Mouse (Mus musculus) fat pad, adult 2 months (tissue): ENCODE measurements around the gene Arpc5.
"Not testable (repeated sequence)": the region's sequence is repeated elsewhere in the genome, so short reads cannot be mapped to it uniquely, and the experiment has no call there.

Experiments
- DNase-seq: peaks from one replicate; pipeline ENCODE4 v3.0.0-alpha.2; 2011; ENCODE audit warnings: low read depth, low spot score; ENCODE audit errors: extremely low read depth

Arpc5 gene

DNA sequence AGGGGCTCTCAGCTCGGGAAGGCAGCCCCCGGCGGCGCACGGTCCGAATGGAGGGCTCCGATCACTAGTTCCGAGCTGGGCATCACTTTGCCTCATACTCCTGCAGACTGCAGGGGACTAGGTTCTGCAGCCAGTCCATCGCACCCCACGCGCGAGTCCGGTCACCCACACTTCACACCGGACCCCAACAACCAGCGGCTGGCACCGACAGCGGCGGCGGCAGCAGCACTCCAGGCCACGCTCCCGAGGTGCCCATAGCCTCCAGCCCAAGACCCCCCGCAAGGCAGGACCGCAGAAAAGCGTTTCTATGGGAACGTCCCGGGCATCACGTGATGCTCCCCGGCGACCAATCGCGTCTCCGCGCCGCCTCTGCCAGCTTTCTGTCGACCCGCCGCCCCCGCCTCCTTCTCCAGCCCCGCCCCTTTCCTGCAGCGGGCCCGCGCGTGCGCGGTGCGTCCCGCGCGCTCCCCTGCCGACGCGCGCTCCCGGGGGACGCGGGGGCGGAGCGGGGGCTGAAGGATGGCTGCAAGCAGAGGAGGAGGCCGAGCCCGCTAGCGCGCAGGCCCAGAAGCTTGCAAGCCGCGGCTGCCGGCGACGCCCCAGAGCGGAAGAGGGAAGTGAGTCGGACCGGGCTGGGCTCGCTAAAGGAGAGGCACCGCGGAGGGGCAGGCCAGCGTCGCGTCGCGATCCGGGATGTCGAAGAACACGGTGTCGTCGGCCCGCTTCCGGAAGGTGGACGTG lies at the start of gene Arpc5, which contains the start of gene Rgl1:
Gene Arpc5, plus strand, starts transcription at position 511 of the 741 bp plus-strand sequence.
Gene Rgl1, minus strand, starts transcription at position 320 of the 741 bp plus-strand sequence.
- peak; percentile 19 for DNase-seq

GRCm38 (mm10) chr1:152717329-152717728 lies 49.0 kb upstream of the Arpc5 start:
- DNase-seq: no peak

DNA sequence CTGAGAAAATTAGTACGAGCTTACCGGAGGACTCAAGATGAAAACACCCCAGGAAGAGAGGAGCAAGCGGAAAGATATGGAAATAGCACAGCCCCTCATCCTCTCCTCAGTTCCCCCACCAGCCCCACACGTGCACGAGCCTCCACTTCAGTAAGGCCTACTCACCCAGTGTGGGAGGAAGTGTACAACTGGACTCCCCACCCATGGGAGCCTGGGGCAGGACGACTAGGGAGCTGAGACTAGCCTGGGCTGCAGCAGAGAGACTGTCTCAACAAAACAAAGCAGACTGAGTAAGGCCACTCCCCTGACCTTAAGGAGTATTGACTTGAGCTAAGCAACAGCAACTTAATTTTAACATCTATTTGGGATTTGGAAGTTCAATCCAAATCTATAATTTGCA lies 48.1 kb upstream of the Arpc5 start:
- no peak for DNase-seq

- no peak for DNase-seq
Measured at GRCm38 (mm10) chr1:152720969-152721368, 45.4 kb upstream of the Arpc5 start.

- no peak for DNase-seq
Measured at GRCm38 (mm10) chr1:152721535-152722198, 44.7 kb upstream of the Arpc5 start.

DNA sequence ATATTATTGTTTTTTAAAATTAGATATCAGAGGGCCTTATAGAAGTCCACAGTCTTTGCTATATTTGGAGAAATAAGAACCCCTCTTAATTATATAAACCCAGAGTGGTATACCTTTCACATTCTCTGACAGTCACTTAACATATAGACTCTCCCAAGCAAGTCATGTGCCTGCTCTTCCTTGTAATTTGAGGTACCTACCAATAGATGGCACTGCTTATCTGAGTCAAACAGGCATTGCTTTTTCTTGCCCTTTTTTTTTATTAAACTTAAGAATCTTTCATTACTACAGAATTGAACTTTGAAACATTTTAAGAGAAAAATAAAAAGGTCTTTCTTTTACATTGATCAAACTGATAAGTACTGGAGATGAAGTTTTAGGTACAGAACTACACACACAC lies 42.1 kb upstream of the Arpc5 start:
- no peak for DNase-seq

DNA sequence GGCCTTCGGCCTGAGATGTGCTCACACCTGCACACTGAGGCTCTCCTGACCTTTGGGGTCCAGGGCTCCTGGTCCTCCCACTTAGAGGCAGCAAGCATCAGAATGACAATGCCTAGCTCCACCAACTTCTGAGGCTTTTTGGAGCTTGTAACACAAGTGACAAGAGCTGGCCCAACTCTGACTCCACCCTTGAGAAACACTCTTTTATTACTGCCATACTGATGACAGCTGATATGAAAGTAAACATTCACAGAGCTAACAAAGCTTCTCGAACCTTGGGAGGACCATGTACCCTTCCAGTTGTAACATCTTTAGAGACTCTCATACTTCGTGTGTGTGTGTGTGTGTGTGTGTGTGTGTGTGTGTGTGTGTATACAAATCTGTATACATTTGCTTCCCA lies 40.2 kb upstream of the Arpc5 start:
- no peak for DNase-seq

DNA sequence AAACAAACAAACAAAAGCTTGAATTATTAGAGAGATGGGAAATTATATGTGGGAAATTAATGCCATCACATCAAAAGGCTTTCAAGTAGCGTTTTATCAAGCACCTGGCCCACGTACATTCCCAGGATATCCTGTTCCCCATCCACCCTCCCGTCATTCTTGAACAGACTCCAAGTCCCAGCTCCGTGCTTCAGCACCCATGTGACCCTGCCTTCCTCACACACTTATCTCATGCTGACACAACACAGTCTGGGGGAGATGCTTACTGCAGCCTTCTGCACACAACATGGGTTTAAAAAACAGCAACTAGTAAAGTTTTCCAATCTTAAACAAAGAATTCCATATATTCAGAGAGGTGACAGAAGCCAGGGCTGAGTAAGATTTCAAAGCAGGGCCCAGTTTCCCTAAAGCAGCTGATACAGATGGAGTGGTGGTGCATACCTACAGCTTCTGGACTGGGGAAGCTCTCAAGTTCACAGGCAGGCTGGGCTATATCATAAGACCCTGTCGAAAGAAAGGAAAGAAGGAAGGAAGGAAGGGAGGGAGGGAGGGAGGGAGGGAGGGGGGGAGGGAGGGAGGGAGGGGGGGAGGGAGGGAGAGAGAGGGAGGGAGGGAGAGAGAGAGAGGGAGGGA lies 38.6 kb upstream of the Arpc5 start:
- no peak for DNase-seq

- DNase-seq: no peak
Measured at GRCm38 (mm10) chr1:152738793-152739192, 27.5 kb upstream of the Arpc5 start.

GRCm38 (mm10) chr1:152739374-152739773 lies 27.0 kb upstream of the Arpc5 start:
- DNase-seq: no peak

GRCm38 (mm10) chr1:152743095-152743826 lies 23.1 kb upstream of the Arpc5 start:
- DNase-seq: no peak

DNA sequence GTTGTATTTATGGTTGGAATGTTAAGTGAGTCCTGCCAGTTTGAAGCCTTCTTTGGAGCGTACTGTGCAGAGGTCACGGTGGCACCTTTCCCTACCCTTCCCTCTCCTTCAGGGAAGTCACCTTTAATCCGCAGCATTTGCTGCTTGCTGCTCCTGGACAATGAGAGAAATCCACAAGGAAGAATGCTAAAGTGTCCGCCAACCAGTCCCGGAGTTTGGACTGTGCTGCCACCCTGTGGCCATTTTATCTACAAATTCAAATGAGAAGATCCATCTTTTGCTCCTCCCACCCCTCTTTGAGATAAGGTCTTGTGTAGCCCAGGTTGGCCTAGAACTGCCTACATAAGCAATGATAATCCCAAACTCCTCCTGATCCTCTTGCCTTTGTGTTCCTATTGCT lies 19.9 kb upstream of the Arpc5 start:
- DNase-seq: no peak

- DNase-seq: no peak
Measured at GRCm38 (mm10) chr1:152749276-152749675, 17.1 kb upstream of the Arpc5 start.

GRCm38 (mm10) chr1:152750312-152750965 lies 15.9 kb upstream of the Arpc5 start, which contains the start of gene Apobec4:
Gene Apobec4 (plus strand): TSS chr1:152750551.
- no peak for DNase-seq

DNA sequence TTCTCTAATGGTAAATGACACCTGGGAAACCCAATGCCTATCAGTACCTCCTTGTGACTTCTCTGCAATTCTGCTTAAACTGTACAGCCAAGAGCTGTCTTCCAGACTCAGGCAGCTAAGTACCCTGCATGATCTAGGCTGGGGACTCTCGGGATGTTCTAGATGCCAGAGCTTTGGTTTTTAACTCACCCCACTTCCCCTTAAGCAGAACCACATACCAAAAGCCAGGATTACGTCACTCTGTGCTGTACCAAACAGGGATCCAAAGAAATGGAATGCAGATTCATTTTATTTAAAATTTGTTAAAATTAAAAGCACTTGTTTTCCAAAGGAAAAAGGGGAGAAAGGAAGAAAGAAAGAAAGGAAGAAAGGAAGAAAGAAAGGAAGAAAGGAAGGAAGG lies 4.6 kb upstream of the Arpc5 start:
- DNase-seq: no peak

DNA sequence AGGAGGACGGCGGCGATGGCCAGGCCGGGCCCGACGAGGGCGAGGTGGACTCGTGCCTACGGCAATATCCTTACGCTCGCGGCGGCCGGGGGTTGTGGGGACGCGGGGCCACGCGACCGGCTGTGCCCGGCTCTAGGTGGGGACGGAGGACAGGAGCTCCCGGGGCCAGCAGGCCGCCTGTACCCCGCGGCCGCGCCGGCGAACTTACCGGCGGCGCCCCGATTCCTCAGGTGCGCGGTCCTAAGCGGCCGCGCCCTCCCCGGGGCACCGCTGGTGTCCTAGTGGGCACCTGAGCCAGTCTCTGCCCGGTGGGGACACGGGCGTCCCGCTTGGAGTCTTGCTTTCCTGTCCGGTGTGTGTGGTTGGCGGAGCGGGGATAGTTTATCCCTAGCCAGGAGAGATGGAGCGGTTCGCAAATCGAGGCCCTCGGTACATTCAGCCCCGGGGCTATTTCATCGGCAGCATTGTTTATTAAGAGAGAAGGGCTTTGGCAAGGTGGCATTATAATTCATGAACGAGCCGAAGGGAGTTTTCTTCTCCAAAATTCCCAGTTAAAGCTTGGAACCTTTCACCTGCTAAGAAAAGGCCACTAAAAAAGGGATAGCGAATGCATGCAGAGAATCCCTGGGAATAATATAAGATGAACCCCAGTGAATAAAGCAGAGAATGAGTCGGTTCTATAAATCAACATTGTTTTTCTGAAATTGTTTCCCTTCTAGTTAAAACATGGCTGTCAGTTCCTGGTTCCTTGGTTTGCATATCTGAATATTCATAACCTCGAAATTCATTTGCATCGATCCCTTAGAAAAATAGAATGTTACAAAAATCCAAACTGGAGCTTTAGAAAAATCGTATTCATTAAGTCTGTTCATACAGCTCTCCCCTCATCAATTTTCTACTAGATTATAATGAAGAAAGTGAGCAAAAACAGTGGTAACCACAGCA lies 734 bp downstream of the Arpc5 start:
- no peak for DNase-seq

GRCm38 (mm10) chr1:152767749-152768488 lies 1.6 kb downstream of the Arpc5 start:
- DNase-seq: peak; percentile 25

GRCm38 (mm10) chr1:152771016-152771415 lies 4.7 kb downstream of the Arpc5 start:
- DNase-seq: no peak

DNA sequence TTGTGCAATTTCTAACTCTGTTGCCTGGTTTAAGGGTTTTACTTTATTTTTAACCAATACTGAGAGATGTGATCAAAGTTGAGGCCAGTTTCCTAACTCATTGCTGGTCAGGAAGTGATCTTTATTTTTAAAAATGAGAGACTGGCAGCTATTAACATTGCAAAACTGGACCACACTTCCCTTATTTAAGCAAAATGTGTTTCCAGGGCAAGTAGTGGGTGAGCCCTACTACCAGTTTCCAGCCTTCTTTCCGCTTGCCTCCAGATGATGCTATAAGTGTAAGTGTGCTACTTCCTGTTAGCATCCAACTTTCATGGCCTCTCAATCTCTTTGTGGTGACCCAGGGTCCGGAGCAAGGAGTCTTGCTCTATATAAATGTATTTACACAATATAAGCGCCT lies 8.3 kb downstream of the Arpc5 start:
- not testable (repeated sequence) for DNase-seq
